Mouse (Mus musculus) hindbrain, embryonic 14.5 days (tissue): ENCODE data around the gene Adgre5. TPM values are rescaled to one million over a fixed set of nuclear protein-coding genes. Genes with fewer than 3 reads are reported as not detected.

Source experiments
- ATAC-seq: fragments of 200-750 bp; cut with Nextera tagmentation; 2 replicates; pipeline ENCODE4 v1.8.0; 2017; ENCODE audit warnings: moderate number of reproducible peaks, mild to moderate bottlenecking, moderate TSS enrichment, moderate library complexity; ENCODE audit not compliant: low FRiP score
- DNase-seq: peaks from one replicate; pipeline ENCODE4 v3.0.0-alpha.2; 2015; ENCODE audit warnings: low spot score
- H3K27ac ChIP-seq: fragments of 300-500 bp; sonication (generic); 2 replicates; pipeline ENCODE4 v1.5.1; 2014; ENCODE audit warnings: mild to moderate bottlenecking, moderate library complexity
- H3K27me3 ChIP-seq: fragments of 300-500 bp; sonication (generic); 2 replicates; pipeline ENCODE4 v1.6.1; 2014; ENCODE audit warnings: mild to moderate bottlenecking, low read length, mixed read lengths; ENCODE audit not compliant: control insufficient read depth, insufficient read depth
- H3K36me3 ChIP-seq: fragments of 300-500 bp; sonication (generic); replicated peaks from 2 replicates; pipeline ENCODE4 v1.6.1; 2014; ENCODE audit not compliant: control insufficient read depth, insufficient read depth
- H3K4me1 ChIP-seq: fragments of 300-500 bp; sonication (generic); replicated peaks from 2 replicates; pipeline ENCODE4 v1.6.1; 2014; ENCODE audit warnings: antibody characterized with exemption, low read length, mixed read lengths; ENCODE audit not compliant: control insufficient read depth, insufficient read depth
- H3K4me2 ChIP-seq: fragments of 300-500 bp; sonication (generic); replicated peaks from 2 replicates; pipeline ENCODE4 v1.6.1; 2014; ENCODE audit warnings: mild to moderate bottlenecking, moderate library complexity
- H3K4me3 ChIP-seq: fragments of 300-500 bp; sonication (generic); replicated peaks from 2 replicates; pipeline ENCODE4 v1.5.1; 2014; ENCODE audit warnings: mild to moderate bottlenecking, low read length
- H3K9ac ChIP-seq: fragments of 300-500 bp; sonication (generic); 2 replicates; pipeline ENCODE4 v1.6.1; 2014
- H3K9me3 ChIP-seq: fragments of 300-500 bp; sonication (generic); 2 replicates; pipeline ENCODE4 v1.6.1; 2016; ENCODE audit warnings: low read length; ENCODE audit not compliant: control insufficient read depth
- WGBS: fragments of 180-500 bp; shearing (Covaris S2); extraction: QIAGEN DNeasy Blood & Tissue Kit; methylation state at CpG from one replicate; pipeline ENCODE4 v1.1.7; 2014; 5-methylcytosine and 5-hydroxymethylcytosine counted together
- polyA plus RNA-seq: library from polyadenylated mRNA; unstranded; fragments of >200 nt; fragmentation: Nextera tagmentation; extraction: Ambion mirVana; gene quantifications from 2 replicates; pipeline ENCODE4 v1.2.1, GENCODE M21; 2014

The Adgre5 gene
- polyA plus RNA-seq, result 13.5 and 13.7 TPM in 2 replicates

DNA sequence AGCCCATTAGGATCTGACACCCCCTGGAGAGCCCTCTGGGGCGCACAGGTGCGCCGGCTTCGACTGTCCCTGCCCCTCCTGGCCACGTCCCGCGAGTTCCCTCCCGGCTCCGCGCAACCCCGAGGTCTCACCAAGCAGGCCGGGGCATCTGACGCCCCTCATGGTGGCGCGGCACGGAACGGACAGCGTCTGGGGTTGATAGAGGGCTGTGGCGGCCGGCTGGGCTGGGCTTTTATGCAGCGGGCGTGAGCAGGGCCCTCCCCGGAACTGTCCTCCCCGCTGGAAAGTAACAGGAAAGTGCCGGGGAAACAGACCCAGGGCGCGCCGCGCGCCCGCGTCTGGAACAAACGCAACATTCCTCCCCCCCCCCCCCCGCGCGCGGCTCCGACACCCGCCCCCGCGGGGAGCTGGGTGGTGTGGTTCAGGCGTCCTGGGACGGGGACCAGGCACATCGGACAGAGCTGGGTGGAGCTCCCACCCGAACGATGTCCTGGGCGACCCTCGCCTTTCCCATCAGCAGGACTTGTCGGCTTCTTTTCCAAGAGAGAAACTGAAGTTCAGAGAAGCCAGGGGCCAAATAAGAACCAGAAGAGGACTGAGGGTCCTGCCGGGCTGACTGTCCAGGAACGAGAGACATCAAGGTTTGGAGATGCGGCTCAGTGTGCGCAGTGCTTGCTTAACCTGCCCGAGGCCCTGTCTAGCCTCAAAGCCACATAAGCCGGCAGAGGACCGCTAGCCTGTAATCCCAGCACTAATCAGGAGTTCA, at the start of gene Adgre5:
Gene Adgre5, minus strand, starts transcription at position 351 of the 766 bp plus-strand sequence.
- H3K4me2 ChIP-seq, result peak within 1 kb of the TSS; percentile 87
- peaks cover 22% of the 10 kb centered on the region for H3K27me3 ChIP-seq
- H3K9ac ChIP-seq, result peak within 1 kb of the TSS; percentile 35
- H3K36me3 ChIP-seq, result no peaks in the 10 kb centered on the region
- peak; percentile 34; the same call in 1 of the 2 replicates for ATAC-seq
- WGBS, result 1% methylated on average over 43 of the region's 56 CpGs
- H3K4me1 ChIP-seq, result no peaks in the 10 kb centered on the region
- H3K4me3 ChIP-seq, result peak within 1 kb of the TSS; percentile 39
- H3K27ac ChIP-seq, result no peak within 1 kb of the TSS
- no peak for DNase-seq
- no peaks in the 10 kb centered on the region for H3K9me3 ChIP-seq

DNA sequence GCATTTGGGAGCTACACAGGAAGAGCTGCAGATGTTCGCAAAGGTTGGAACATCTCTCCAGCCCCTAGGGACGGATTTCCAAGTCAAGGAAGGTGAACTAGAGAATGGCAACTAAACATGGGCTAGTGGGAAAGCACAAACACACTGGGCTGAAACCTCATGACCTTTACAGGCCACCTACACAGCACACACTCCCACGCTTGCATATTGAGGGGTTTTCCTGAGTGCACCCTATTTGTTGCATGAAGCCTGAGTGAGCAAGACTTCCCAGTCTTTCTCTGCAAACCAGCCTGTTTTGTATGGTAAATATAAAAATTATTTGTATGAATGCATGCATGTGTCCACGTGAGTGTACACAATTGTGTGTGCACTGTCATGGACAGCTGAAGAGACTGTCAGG, 48.7 kb upstream of the Adgre5 start:
- H3K9ac ChIP-seq, result no peak overlapping the region
- no peaks in the 10 kb centered on the region for H3K27me3 ChIP-seq
- H3K9me3 ChIP-seq, result no peaks in the 10 kb centered on the region
- no peak for ATAC-seq
- H3K36me3 ChIP-seq, result no peaks in the 10 kb centered on the region
- no peak overlapping the region for H3K4me3 ChIP-seq
- 81% methylated on average over 4 of the region's 4 CpGs for WGBS
- DNase-seq, result no peak
- H3K4me2 ChIP-seq, result no peak overlapping the region
- H3K4me1 ChIP-seq, result no peaks in the 10 kb centered on the region
- no peak overlapping the region for H3K27ac ChIP-seq

DNA sequence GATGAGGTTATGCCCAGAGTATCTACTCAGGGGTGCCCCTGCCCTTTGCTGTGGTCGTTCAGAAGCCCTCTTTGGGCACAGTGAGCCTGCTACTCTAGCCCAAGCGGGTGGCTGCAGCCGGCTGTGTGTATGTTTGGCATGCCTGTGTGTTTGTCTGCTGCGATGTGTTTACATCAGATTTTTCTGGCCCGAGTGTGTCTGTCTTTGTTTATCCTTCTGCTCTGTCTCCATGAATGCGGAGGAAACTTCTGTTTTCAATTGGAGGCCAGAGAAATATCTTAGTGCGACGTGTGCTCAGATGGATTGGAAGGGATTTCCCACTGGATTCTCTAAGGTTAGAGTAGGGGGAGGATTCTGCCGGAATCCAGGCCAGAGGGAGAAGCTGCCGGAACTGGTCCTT, 43.9 kb upstream of the Adgre5 start:
- Histone ChIP-seq H3K4me1 (no peaks in the 10 kb centered on the region), H3K27me3 (no peaks in the 10 kb centered on the region), H3K4me3 (no peak overlapping the region), H3K9me3 (no peaks in the 10 kb centered on the region), H3K9ac (no peak overlapping the region), H3K27ac (no peak overlapping the region), H3K4me2 (no peak overlapping the region), H3K36me3 (no peaks in the 10 kb centered on the region)
- DNase-seq, result no peak
- 74% methylated on average over 10 of the region's 10 CpGs for WGBS
- ATAC-seq, result no peak

DNA sequence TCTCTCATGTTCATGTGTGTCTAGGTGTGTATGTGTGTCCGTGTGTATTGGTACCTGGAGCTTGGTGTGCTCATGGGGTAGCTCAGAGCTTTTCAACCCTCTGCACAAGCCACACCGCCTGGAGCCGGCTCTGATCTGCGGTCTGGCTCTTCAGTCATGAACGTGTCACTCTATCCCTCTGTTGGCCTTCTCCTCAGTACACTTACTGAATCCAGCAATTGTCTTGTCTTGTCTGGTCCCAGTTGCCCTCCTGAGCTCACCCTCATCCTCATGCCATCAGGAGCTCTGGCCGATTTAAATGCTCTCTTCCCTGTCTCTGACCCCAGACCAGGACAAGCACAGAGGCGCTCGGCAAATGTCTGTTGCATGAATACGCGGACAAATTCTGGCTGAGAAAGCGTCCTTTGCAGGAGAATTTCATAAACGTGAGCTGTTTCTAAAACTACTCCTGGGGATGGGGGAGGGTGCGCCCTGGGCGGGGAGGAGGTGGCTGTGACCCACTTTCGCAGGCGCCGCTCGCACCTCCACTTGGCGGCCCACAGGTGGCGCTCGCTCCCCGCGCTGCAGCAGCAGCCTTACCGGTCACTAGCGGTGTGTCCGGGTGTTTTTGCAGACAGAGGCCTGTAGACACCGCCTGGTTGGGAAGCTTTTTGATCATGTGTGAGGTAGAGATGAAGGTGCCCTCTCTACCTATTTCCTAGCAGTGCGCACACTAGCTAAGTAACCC, 41.9 kb upstream of the Adgre5 start:
- H3K4me2 ChIP-seq, result peak overlapping the region; percentile 37
- 12% methylated on average over 28 of the region's 28 CpGs for WGBS
- H3K4me1 ChIP-seq, result no peaks in the 10 kb centered on the region
- no peaks in the 10 kb centered on the region for H3K36me3 ChIP-seq
- ATAC-seq (peak; percentile 82), DNase-seq (peak; percentile 87)
- H3K4me3 ChIP-seq, result no peak overlapping the region
- H3K27ac ChIP-seq, result no peak overlapping the region
- H3K9me3 ChIP-seq, result no peaks in the 10 kb centered on the region
- no peak overlapping the region for H3K9ac ChIP-seq
- no peaks in the 10 kb centered on the region for H3K27me3 ChIP-seq

DNA sequence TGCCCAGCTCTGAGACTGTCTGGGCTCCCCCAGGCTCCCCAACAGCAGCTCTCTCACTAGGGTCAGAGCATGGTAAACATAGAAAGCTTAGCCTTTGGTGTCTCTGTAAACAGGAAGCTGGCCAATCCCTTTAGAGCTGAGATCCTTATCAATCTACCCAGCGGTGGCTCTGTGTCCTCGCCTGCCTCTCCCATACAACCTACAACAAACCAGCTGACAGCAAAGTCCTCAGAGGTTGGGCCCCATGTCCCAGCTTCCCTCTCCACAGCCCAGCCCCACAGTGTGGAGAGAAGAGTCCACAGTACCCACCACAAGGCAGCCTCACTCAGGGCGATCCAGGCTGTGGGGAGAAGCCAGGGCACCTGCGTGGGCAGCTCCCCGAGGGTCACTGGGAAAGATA, 38.5 kb upstream of the Adgre5 start:
- no peaks in the 10 kb centered on the region for H3K27me3 ChIP-seq
- ATAC-seq, result no peak
- no peak overlapping the region for H3K9ac ChIP-seq
- H3K4me3 ChIP-seq, result no peak overlapping the region
- H3K4me1 ChIP-seq, result no peaks in the 10 kb centered on the region
- H3K36me3 ChIP-seq, result no peaks in the 10 kb centered on the region
- H3K27ac ChIP-seq, result no peak overlapping the region
- no peaks in the 10 kb centered on the region for H3K9me3 ChIP-seq
- no peak overlapping the region for H3K4me2 ChIP-seq
- no peak for DNase-seq
- 67% methylated on average over 5 of the region's 5 CpGs for WGBS

DNA sequence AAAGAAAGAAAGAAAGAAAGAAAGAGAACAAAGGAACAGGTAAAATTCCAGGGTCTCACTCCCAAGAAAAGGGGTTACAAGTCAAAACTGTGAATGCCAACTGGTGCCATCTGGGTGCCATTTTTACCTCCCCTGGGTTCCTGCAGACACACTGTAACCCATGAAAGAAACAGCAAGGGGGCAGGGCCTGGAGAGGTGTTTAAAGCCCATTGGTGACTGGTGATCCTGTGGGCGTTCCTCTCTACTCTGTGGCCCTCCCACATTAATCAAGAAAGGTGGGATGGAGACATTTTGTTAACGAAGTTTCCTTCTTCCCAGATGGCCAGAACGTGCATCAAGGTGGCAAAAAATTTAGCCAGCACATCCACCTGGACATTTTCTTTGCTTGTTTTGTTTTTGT, 36.9 kb upstream of the Adgre5 start:
- Histone ChIP-seq H3K36me3 (no peaks in the 10 kb centered on the region), H3K4me3 (no peak overlapping the region), H3K27me3 (0 out of 2 replicates have a peak, but pooled peaks cover 4% of the 10 kb centered on the region), H3K4me1 (0 out of 2 replicates have a peak, but pooled peaks cover 4% of the 10 kb centered on the region), H3K27ac (no peak overlapping the region), H3K4me2 (no peak overlapping the region), H3K9me3 (no peaks in the 10 kb centered on the region), H3K9ac (no peak overlapping the region)
- ATAC-seq (no peak), DNase-seq (no peak)
- 68% methylated on average over 3 of the region's 3 CpGs for WGBS

DNA sequence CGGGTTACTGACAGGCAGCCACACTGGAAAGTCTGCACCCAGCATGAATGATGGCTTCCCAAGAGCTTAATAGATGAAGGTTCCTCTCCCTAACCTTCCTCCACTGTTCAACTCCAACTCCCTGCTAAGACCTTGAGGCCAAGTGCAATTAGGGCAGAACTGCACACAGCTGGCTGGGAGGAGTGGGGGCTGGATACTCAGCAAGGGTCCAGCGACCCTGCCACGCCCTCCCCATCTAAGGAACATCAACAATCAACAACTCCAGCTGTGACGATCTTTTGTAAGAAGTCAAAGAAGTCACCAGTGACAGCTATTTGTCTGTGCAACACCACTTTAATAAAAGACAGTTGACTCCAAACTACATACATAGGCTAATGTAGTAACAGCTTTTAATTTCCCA, 35.5 kb upstream of the Adgre5 start:
- Histone ChIP-seq H3K27me3 (0 out of 2 replicates have a peak, but pooled peaks cover 8% of the 10 kb centered on the region), H3K27ac (no peak overlapping the region), H3K9me3 (no peaks in the 10 kb centered on the region), H3K4me1 (peaks cover 11% of the 10 kb centered on the region; the same call in 1 of the 2 replicates), H3K36me3 (no peaks in the 10 kb centered on the region), H3K4me2 (no peak overlapping the region), H3K4me3 (no peak overlapping the region), H3K9ac (no peak overlapping the region)
- WGBS, result 38% methylated on average over 4 of the region's 4 CpGs
- no peak for ATAC-seq
- DNase-seq, result no peak

DNA sequence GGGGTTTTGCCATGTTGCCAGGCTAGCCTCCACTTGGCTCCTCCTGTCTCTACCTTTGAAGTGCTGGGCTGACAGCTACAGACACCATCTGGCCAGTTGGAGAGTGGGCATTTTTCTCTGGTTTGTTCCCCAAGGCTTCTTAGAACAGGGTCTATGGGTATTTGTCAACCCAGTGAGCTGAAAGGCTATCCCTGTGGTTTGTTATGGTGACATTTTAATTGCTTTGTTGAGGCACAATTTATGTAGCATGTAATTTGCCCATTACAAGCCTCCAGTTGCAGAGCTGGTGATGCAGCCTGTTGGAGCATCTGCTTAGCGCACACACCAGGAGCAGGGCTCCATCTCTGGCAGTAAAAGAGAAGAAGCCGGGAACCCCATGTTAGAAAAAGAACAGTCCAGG, 33.1 kb upstream of the Adgre5 start:
- no peak overlapping the region for H3K27ac ChIP-seq
- H3K4me1 ChIP-seq, result peaks cover 11% of the 10 kb centered on the region; the same call in 1 of the 2 replicates
- H3K27me3 ChIP-seq, result 0 out of 2 replicates have a peak, but pooled peaks cover 8% of the 10 kb centered on the region
- no peak for ATAC-seq
- no peaks in the 10 kb centered on the region for H3K36me3 ChIP-seq
- H3K4me2 ChIP-seq, result no peak overlapping the region
- no peak overlapping the region for H3K9ac ChIP-seq
- no peak overlapping the region for H3K4me3 ChIP-seq
- DNase-seq, result no peak
- 86% methylated on average over 2 of the region's 2 CpGs for WGBS
- no peaks in the 10 kb centered on the region for H3K9me3 ChIP-seq

DNA sequence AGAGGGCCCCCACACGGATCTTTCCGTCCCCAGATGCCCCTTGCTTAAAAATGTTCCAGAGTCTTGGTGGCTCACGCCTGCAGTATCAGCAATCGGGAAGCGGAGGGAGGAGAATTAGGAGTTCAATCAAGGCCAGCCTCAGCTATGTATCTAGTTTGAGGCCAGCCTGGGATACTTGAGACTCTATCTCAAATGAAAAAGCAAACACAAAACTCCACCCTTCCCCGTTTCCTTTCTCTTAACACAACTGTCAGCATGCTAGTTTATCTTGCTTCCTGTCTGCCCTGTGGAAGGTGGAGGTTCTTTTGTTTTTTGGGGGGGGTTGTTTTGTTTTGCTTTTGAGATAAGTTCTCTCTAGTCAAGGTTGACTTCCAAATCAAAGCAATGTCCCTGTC, 32.3 kb upstream of the Adgre5 start:
- H3K4me1 ChIP-seq, result peaks cover 11% of the 10 kb centered on the region; the same call in 1 of the 2 replicates
- H3K27ac ChIP-seq, result no peak overlapping the region
- no peaks in the 10 kb centered on the region for H3K36me3 ChIP-seq
- DNase-seq (no peak), ATAC-seq (no peak)
- peak overlapping the region; percentile 73 for H3K4me2 ChIP-seq
- peak overlapping the region; percentile 51 for H3K9ac ChIP-seq
- 0 out of 2 replicates have a peak, but pooled peaks cover 8% of the 10 kb centered on the region for H3K27me3 ChIP-seq
- 40% methylated on average over 6 of the region's 6 CpGs for WGBS
- H3K4me3 ChIP-seq, result peak overlapping the region; percentile 36; the same call in 1 of the 2 replicates
- no peaks in the 10 kb centered on the region for H3K9me3 ChIP-seq
